Comparison of ENCODE assay signal across 24 mouse cellular contexts in the genomic region with DNA sequence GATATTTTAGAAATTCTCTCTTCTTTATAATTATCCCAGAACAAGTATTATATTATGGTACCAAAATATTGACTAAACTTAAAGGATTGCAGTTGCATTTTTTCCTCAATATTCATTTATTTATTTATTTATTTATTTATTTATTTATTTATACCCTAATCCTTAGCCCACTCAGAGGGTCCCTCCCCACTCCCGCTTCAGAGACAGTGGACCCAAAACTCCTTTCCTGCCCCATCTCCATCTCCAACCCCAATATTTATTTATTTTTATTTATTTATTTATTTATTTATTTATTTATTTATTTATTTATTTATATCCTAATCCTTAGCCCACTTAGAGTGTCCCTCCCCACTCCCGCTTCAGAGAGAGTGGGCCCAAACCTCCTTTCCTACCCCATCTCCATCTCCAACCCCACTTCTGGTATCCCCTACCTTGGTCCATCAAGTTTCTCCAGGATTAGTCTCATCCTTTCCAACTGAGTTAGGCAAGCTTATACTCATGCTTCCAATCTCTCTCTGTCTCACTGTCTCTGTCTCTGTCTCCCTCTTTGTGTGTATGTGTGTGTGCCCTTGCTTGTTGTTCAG.
DNase-seq lines count a peak whose midpoint lies in the region; ATAC-seq lines count a peak whose summit lies in the region.
"Had no signal": no experiment of that assay in that cellular context is flagged by ENCODE, and none has a peak within 500 bp of the region (broad histone marks: within the 10 kb centered on the region; RNA-seq: fewer than 3 reads in every experiment).

No protein-coding gene starts in this region.

- no peak overlapping the region for H3K27ac ChIP-seq in hindbrain, embryonic 12.5 days
- H3K27ac ChIP-seq in hindbrain, embryonic 10.5 days: no peak overlapping the region
- no peak overlapping the region for H3K27ac ChIP-seq in intestine, embryonic 14.5 days (ENCODE audit: low read depth)
- H3K27ac ChIP-seq in intestine, embryonic 16.5 days (ENCODE audit: low read length): no peak overlapping the region
- no peak overlapping the region for H3K27ac ChIP-seq in neural tube, embryonic 11.5 days (ENCODE audit: low read depth, low read length)
- H3K27ac ChIP-seq: embryonic facial prominence, embryonic 13.5 days; embryonic facial prominence, embryonic 15.5 days; forebrain, embryonic 10.5 days had no signal

- 93% methylated on average over 2 of the region's 2 CpGs for WGBS in hindbrain, embryonic 12.5 days
- 90% methylated on average over 2 of the region's 2 CpGs for WGBS in hindbrain, embryonic 10.5 days
- WGBS in intestine, embryonic 14.5 days: 98% methylated on average over 2 of the region's 2 CpGs
- WGBS in intestine, embryonic 16.5 days: 87% methylated on average over 2 of the region's 2 CpGs
- WGBS in neural tube, embryonic 11.5 days: 98% methylated on average over 2 of the region's 2 CpGs

- no peak overlapping the region for H3K4me2 ChIP-seq in hindbrain, embryonic 12.5 days (replicated peaks)
- H3K4me2 ChIP-seq in intestine, embryonic 14.5 days (ENCODE audit: low read length): no peak overlapping the region
- no peak overlapping the region for H3K4me2 ChIP-seq in intestine, embryonic 16.5 days (ENCODE audit: low read depth, low read length)
- H3K4me2 ChIP-seq in neural tube, embryonic 11.5 days (ENCODE audit: low read depth): no peak overlapping the region
- H3K4me2 ChIP-seq: embryonic facial prominence, embryonic 13.5 days; embryonic facial prominence, embryonic 15.5 days had no signal

- no peak overlapping the region for H3K9ac ChIP-seq in hindbrain, embryonic 12.5 days
- H3K9ac ChIP-seq in intestine, embryonic 14.5 days (ENCODE audit: low read length): no peak overlapping the region
- no peak overlapping the region for H3K9ac ChIP-seq in intestine, embryonic 16.5 days (ENCODE audit: low read depth, low read length)
- H3K9ac ChIP-seq in neural tube, embryonic 11.5 days (ENCODE audit: low read length): no peak overlapping the region
- H3K9ac ChIP-seq: embryonic facial prominence, embryonic 13.5 days; embryonic facial prominence, embryonic 15.5 days had no signal

- H3K27me3 ChIP-seq in hindbrain, embryonic 12.5 days: no peaks in the 10 kb centered on the region
- no peaks in the 10 kb centered on the region for H3K27me3 ChIP-seq in hindbrain, embryonic 10.5 days (ENCODE audit: insufficient read depth, poor library complexity, severe bottlenecking)
- H3K27me3 ChIP-seq in intestine, embryonic 14.5 days (replicated peaks; ENCODE audit: control insufficient read depth, insufficient read depth, low read length): no peaks in the 10 kb centered on the region
- no peaks in the 10 kb centered on the region for H3K27me3 ChIP-seq in intestine, embryonic 16.5 days (replicated peaks; ENCODE audit: control insufficient read depth, insufficient read depth, low read length)
- H3K27me3 ChIP-seq in neural tube, embryonic 11.5 days (ENCODE audit: control insufficient read depth, insufficient read depth, low read length): no peaks in the 10 kb centered on the region
- H3K27me3 ChIP-seq: embryonic facial prominence, embryonic 13.5 days; embryonic facial prominence, embryonic 15.5 days had no signal

- no peak overlapping the region for H3K4me3 ChIP-seq in hindbrain, embryonic 12.5 days
- no peak overlapping the region for H3K4me3 ChIP-seq in hindbrain, embryonic 10.5 days
- H3K4me3 ChIP-seq in intestine, embryonic 14.5 days (ENCODE audit: low read depth, low read length): no peak overlapping the region
- no peak overlapping the region for H3K4me3 ChIP-seq in intestine, embryonic 16.5 days (ENCODE audit: low read length)
- H3K4me3 ChIP-seq in neural tube, embryonic 11.5 days (ENCODE audit: low read depth, low read length): no peak overlapping the region
- H3K4me3 ChIP-seq: embryonic facial prominence, embryonic 13.5 days; embryonic facial prominence, embryonic 15.5 days; erythroblast, embryonic 14.5 days; forebrain, embryonic 10.5 days had no signal

- peak; percentile 64; the same call in 1 of the 2 replicates for ATAC-seq in hindbrain, embryonic 12.5 days (ENCODE audit: low FRiP score)
- ATAC-seq in intestine, embryonic 14.5 days (replicated peaks; ENCODE audit: low FRiP score, low TSS enrichment, low read depth): peak; percentile 60; the same call in 1 of the 2 replicates
- ATAC-seq in intestine, embryonic 16.5 days: no peak
- ATAC-seq in neural tube, embryonic 11.5 days (ENCODE audit: insufficient read depth, low FRiP score, low TSS enrichment): peak; percentile 53; the same call in 1 of the 2 replicates
- ATAC-seq: forebrain, embryonic 14.5 days; forebrain, embryonic 16.5 days had no signal

- H3K4me1 ChIP-seq in hindbrain, embryonic 12.5 days: no peaks in the 10 kb centered on the region
- no peaks in the 10 kb centered on the region for H3K4me1 ChIP-seq in hindbrain, embryonic 10.5 days (replicated peaks)
- H3K4me1 ChIP-seq in intestine, embryonic 14.5 days (replicated peaks; ENCODE audit: control insufficient read depth, insufficient read depth, low read length): no peaks in the 10 kb centered on the region
- H3K4me1 ChIP-seq in intestine, embryonic 16.5 days (ENCODE audit: control insufficient read depth, insufficient read depth, low read length): no peaks in the 10 kb centered on the region
- no peaks in the 10 kb centered on the region for H3K4me1 ChIP-seq in neural tube, embryonic 11.5 days (ENCODE audit: control insufficient read depth, insufficient read depth, low read length)
- H3K4me1 ChIP-seq: embryonic facial prominence, embryonic 13.5 days; embryonic facial prominence, embryonic 15.5 days; forebrain, embryonic 10.5 days had no signal

- peak; percentile 3 for DNase-seq in heart, adult 11 months
- no peak for DNase-seq in heart, adult 9 months (ENCODE audit: low spot score in 2 of 2)
- DNase-seq in hindbrain, embryonic 10.5 days (ENCODE audit: low spot score): no peak
- DNase-seq in intestine, embryonic 14.5 days (ENCODE audit: low spot score): no peak
- no peak for DNase-seq in neural tube, embryonic 11.5 days (ENCODE audit: low spot score)
- DNase-seq in neural tube, embryonic 10.5 days (ENCODE audit: extremely low spot score, low spot score): no peak
- DNase-seq: adrenal gland, adult 2 months; adrenal gland, postnatal 10 days; adrenal gland, postnatal 25 days; cerebellum, adult 11 months; cerebellum, adult 18-20 months; cerebellum, adult 8-10 months; cerebellum, adult 9-11 months; cerebellum, postnatal 14 days; cerebellum, postnatal 36 days; embryo, embryonic 11 days had no signal

- H3K36me3 ChIP-seq in hindbrain, embryonic 12.5 days: no peaks in the 10 kb centered on the region
- H3K36me3 ChIP-seq in hindbrain, embryonic 10.5 days: no peaks in the 10 kb centered on the region
- no peaks in the 10 kb centered on the region for H3K36me3 ChIP-seq in intestine, embryonic 14.5 days (ENCODE audit: control insufficient read depth, insufficient read depth, low read length)
- H3K36me3 ChIP-seq in intestine, embryonic 16.5 days (ENCODE audit: control insufficient read depth, insufficient read depth, low read length): no peaks in the 10 kb centered on the region
- H3K36me3 ChIP-seq in neural tube, embryonic 11.5 days (ENCODE audit: control insufficient read depth, insufficient read depth, low read length): no peaks in the 10 kb centered on the region
- H3K36me3 ChIP-seq: embryonic facial prominence, embryonic 13.5 days; embryonic facial prominence, embryonic 15.5 days; forebrain, embryonic 10.5 days had no signal

- no peaks in the 10 kb centered on the region for H3K9me3 ChIP-seq in hindbrain, embryonic 12.5 days (replicated peaks)
- H3K9me3 ChIP-seq in hindbrain, embryonic 10.5 days: no peaks in the 10 kb centered on the region
- H3K9me3 ChIP-seq in intestine, embryonic 14.5 days (ENCODE audit: control insufficient read depth, low read length): no peaks in the 10 kb centered on the region
- no peaks in the 10 kb centered on the region for H3K9me3 ChIP-seq in intestine, embryonic 16.5 days (ENCODE audit: control insufficient read depth, low read length)
- no peaks in the 10 kb centered on the region for H3K9me3 ChIP-seq in neural tube, embryonic 11.5 days (ENCODE audit: control insufficient read depth, low read length)
- H3K9me3 ChIP-seq: embryonic facial prominence, embryonic 13.5 days; embryonic facial prominence, embryonic 15.5 days; forebrain, embryonic 10.5 days had no signal
